Mouse (Mus musculus): ENCODE results near the gene Elp1.

- TF ChIP-seq CTCF (IDR thresholded peaks at IDR 0.05; ENCODE audit: low read depth, low read length), result no peak
- no peak for TF ChIP-seq POLR2AphosphoS5 (IDR thresholded peaks at IDR 0.05; ENCODE audit: insufficient replicate concordance, low read depth, low read length)
- no peak for TF ChIP-seq TAL1 (conservative IDR thresholded peaks at IDR 0.05; ENCODE audit: low read depth, low read length)
These were observed 45.9 kb upstream of the Elp1 start for GRCm38 (mm10) chr4:56848044-56848443.
